Mouse (Mus musculus) kidney, postnatal 36 days (tissue): ENCODE measurements around the gene Gm10840.

Experiments
- DNase-seq, 2 experiments: peaks; one replicate each; pipeline ENCODE4 v3.0.0; 2021 to 2022; ENCODE audit warnings: mixed read lengths in 2 of 2

The Gm10840 gene

DNA sequence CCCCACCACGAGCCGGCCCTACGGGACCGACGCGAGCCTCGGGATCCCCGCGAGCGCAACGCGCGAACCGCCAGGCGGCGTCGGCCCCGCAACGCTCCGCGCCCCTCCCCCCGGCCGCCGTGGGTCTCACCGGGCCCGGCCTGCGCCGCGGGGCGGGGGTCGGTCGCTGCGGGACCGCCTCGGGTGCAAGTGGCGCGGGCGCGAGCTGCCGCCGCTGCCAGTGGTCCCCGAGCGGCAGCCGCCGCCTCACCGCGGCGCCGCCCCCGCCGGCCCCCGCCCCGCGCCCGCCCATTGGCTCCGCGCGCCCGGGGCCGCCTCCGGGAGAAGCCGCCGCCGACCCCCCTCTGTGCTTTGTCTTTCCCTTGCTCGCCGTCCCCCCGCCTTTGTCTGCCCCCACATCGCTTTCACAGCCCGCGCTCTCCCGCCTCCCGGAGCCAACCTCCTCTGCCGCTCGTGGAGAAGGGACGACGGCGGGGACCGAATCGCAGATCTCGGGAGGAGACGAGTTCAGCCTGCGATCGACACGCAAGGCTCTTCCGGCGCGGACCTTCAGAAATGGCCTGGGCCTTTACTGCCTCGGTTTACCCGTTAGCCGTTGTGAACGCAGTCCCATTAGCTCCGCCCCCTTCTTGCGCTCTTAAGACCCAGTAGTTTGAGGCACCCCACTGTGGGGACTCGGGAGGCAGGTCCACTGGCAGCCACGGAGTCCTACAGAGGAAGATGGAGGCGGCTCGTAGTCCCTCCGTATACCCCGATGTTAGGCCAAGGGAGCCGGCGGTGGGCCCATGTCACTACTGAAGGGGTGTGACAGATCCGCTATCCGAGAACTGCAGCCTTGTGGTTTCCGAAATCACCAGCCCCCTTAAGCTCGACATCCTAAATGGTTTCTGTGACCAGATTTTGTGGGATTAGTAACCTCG, 469 bp upstream of the Gm10840 start:
- DNase-seq: peak; percentile 69 to 86

DNA sequence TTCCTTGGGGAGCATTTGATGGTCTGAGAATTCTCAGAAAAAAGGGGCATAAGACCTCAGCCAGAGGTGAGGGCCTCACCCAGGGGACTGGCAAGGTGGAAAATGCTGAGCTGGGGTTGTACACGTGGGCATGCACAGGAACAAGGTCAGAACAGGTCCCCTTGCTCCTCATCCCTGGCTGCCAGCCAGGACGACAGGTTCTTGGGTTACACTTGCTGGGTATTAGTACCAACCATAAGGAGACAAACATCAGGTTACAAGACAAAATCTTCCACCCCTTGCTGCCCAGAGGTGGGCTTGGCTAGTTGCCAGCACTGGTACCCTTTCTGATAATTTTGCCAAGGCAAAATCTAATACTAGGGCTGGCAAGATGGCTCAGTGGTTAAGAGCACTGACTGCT, 1.6 kb downstream of the Gm10840 start:
- DNase-seq: peak in 1 of 2 experiments; percentile 24

DNA sequence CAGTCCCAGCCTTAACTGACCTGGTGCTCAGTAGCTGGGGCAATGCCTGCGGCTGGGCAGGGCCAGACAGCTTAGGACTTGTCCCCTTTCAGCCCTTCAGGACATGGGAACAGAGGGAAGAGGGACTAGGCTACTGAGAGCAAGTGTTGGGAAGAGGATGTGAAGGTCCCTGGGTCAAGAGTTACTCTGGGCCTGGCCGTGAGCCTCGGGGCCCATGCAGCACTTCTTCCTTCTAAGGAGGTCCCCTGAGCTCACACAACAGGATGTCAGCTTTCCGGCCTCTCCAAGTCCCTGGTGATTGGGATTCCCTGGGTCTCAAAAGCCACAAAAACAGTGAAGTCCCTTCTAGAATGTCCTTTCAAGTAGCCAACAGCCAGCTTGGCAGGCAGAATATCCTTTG, 2.9 kb downstream of the Gm10840 start:
- DNase-seq: peak; percentile 54 to 63

DNA sequence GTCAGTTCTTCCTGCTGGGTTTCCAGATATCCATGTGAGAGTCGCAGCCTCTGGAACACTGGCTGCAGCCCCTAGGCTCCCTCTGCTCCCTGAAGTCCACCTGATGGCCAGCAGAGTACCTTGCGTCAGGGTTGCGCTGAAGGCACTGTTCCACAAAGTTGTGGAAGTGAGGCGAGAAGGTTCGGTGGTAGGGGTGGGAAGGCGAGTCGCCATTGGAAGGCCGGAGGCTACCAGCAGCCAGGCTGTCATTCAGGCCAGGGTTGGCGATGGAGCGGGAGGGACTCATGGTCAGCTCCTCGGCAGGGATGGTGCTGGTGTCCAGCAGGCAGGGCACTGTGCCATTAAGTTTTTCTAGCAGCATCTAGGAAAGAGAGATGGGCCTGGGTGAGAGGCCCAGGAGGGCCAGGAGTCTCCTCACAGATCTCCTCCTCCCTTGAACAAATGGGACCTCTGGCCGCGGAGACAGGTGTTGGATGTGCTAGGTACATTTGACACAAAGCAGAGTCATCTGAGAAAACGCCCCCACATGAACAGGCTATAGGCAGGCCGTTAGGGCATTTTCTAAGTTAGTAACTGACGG, 4.0 kb downstream of the Gm10840 start:
- DNase-seq: no peak

DNA sequence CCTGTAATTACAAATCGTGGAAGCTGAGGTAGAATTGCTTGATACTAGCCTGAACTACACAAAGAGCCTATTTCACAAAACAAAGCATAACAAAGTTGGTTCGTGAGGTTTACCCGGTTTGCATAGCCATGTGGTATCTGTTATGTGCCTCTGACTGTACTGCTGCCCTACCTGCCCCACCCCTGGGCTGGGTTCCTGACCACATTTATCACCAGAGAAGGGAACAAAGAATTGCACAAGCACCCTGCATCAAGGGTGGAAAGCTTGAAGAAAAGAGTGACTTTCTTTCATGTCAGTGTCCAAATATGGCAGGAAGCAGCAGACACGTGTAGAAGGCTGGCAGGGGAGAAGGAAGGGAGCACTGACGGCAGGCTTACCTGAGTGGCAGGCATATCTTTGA, 6.8 kb downstream of the Gm10840 start:
- DNase-seq: no peak

DNA sequence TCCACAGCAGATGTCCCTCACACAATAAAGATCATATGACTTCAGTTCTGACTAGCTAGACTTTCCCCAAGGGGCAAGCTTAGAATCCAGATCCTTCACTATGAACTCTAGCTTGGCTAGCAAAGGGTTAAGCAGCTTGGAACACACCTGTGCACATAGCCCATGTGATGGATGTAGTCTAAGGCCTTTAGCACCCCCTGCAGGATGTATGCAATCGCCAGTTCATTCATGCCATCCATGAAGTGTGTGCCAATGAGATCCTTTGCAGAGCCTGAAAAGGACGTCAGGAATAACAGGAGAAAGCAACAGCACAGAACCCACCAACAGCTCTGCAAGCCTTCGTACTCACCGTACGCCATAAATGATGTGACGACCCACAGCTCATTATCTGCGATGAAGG, 10.2 kb downstream of the Gm10840 start:
- peak in 1 of 2 experiments; percentile 46 for DNase-seq

DNA sequence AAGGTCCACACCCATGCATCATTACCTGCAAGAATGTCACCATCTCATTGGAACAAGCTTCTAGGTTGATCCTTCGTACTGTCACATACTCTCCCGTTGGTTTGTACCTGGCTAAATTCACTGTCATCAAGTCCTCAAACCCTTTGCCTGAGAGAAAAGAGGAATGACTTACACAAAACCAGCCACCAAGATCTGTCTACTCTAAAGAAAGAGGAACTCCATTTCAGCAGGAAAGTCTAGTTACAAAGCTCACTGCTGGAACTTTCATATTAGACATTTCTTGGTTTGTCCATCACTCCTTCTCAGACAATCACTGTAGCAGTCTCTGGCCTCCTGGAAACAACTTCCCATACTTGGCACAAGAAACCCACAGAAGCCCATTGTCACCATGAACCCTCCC, 12.6 kb downstream of the Gm10840 start:
- DNase-seq: no peak

DNA sequence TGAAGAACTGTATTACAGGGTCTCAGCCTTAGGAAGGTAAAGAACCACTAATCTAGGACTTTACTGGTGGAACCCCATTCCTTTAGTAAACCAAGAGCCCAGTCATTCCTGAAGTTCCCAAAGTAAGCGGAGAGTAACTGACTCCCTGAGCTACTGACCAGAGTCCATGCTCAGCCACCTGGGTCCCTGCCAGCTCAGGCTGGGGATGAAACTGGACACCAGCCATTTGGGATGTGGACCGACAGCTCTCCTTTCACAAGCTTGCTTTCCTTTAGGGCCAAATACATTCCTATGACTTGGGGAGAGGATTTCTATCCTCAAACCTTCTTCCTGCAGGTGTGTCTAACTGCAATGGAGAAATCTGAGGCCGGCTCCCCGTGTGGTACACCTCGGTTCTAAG, 13.7 kb downstream of the Gm10840 start:
- peak; percentile 70 to 84 for DNase-seq

DNA sequence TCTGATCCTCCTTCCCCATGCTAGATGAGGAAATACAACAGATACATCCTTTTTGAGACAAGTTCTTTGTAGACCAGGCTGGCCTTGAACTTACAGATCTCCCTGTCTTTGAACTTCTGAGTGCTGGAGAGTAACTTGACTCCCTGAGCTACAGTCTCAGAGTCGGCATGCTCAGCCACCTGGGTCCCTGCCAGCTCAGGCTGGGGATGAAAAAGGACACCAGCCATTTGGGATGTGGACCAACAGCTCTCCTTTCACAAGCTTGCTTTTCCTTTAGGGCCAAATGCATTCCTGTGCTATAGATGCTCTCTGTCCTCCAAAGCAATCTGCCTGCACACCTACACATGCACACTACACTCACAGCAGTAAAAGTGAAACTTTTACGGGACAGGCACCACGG, 14.4 kb downstream of the Gm10840 start:
- DNase-seq: no peak

DNA sequence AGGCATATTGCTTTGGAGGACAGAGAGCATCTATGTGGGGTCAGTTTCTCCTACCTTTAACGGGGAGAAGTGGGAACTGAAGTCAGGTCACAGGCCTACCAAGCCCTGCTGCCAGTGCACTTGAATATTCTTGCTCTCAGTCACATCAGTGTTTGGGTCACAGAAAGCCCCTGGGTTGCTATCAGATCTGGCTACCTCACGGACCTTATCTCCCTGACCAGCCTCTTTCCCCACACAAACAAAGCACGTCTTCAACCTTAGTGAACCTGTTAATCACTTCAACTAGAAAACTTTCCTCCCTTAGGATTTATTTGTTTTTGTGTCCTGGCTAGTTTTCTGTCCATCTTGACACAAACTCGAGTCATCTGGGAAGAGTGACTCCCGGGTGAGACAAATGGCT, 15.7 kb downstream of the Gm10840 start:
- no peak for DNase-seq

DNA sequence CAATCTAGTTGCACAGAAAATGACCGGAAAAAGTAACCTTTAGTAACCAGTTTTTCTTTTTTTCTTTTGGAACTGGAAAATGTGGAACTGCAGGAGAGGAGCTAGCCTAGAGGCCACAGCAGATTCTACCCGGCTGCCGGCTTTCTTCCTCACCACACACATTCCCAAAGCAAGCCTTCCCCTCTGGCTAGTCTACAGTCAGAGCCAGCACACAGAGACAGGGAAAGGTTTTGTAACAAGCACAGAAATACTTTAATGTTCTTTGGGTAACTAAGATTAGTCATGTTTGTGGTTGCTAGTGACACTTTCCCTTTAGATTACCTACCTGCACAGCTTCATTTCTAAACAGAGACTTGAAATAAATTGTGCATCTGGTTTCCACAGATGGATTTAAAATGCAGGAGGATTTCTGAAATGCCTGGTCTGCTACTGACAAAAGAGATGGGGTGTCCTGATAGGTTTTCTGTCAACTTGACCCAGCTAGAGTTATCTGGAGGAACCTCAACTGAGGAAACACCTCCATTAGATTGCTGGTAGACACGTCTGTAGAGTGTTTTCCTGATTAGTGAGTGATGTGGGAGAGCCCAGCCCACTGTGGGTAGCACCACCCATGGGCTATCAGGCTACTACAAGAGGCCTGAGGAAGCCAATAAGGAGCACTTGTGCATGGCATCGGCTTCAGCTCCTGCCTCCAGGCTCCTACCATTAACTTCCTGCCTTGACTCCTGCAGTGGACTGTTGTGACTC, 17.6 kb downstream of the Gm10840 start:
- no peak for DNase-seq

DNA sequence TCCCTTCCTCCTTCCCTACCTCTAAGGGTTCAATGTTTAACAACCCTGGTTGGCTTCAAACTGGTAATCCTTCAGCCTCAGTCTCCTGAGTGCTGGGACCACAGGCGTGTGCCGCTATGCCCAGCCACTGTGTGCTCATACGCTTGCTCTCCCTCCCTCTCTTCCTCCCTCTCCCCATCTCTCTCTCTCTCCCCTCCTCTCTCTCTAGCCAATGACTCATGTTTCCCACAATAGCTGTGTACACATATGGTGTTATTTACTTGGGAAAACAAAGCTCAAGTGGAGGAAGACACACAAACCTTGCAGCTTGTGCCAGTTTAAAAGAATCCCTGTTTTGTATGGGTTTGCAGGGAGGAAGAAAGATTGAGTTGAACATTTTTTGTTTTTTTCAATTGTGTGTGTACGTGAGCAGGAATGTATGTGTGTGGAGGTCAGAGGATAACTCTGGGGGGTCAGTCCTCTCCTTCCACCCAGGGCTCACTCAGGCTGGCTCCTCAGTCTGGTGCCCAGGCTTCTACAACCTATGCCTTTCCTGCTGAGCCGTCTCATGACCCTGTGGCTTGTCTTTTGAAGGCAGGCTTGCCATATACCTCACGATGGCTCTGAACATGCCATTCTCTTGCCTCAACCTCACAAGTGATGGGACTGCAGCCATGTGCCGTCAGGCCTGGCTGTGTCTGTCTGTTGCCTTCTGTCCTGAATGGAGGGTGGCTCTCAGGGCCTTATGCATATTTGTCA, 19.2 kb downstream of the Gm10840 start:
- DNase-seq: no peak

DNA sequence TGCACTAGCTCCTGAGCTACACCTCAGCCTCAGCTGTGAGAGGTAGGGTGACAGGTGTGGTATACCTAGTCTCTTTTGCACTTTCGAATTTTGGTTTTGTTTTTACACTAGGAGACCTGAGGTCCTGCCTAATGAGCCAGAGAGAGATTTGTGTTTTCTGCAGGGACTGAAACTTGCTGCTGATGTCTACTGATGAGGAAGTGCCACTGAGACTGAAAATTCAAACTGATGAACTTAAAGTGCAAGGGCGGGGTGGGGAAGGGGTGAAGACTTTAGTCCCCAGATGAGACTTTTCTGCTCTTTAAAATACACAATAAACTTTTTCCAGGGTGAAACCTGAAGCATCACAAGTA, 19.8 kb downstream of the Gm10840 start:
- DNase-seq: no peak

DNA sequence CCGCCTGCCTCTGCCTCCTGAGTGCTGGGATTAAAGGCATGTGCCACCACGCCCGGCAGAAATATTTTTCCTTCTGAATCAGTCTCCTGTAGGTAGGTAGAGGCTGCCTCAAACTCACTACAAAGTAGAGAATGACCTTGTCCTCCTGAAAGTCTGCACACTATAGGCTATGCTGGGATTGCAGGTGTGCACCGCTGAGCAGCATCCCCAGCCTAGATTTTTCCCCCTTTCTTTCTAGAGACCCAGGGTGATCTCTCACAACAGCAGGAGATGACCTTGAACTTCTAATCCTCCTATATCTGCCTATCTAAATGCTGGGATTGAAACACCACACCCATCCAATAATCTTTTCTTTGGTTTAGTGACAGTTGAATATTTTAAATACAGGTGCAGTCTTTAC, 26.7 kb downstream of the Gm10840 start:
- DNase-seq: no peak

DNA sequence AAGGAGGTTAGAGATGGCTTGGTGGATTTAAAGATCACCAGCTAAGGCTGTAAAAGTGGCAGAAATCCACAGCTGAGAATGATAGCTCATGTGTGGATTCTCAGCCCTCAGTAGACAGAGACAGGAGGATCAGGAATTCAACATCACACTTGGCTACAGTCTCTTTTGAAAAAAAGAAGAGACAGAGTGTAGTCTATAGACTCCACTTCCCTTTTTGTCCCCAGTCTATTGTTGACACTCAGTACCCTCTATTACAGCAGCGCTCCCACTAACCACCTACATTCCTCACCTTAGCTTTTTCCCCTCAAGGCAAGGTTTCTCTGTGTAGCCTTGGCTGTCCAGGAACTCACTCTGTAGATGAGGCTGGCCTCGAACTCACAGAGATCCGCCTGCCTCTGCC, 31.1 kb downstream of the Gm10840 start:
- DNase-seq: no peak

DNA sequence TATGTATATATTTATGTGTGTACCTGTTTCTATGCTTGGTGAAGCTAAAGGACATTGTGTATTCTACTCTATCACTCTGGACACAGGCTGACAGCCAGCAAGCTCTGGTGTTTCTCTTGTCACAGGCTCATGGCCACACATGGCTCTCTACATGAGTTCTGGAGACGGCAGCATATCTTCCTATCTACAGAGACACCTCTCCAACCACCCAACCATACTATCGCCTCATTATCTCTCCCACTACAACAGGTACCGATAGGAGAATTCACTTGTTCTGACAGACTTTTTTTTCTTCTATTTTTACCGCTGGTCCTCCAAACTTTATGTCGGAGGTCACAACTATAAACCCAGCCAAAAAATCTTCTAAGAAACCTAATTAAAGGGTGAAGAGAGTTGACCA, 31.6 kb downstream of the Gm10840 start:
- DNase-seq: no peak

DNA sequence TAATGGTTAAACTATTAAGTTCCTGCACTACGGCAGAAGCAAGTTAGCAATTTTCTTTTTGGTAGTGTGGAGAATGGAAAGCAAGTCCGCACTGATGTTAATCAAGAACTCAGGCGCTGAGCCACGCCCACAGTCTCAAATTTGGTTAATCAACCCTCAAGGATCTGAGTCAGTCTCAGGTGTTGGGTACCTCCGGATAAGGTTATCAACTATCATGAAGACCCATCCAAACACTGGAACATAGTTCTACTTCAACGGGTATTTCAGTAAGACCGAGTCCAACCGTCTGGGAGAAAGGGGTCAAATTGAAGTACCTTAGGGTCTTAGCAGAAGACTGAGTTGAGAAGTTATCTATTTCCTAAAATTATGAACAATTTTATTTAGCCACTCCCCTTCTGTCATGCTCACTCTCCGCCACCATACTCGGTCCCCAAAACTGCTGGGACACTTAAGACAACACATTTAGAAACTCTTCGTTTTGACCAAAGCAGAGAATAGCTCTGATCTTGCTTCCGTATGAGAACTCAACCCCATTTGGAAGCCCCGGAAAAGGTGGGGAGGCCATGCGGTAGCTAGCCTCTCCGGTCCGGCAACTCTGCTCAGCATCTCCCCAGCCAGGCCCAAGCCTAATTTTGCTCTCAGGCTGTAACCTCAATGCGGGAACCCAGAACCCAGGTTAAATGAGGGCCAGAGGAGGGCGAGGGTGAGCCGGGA, 32.2 kb downstream of the Gm10840 start:
- peak; percentile 34 to 53 for DNase-seq

DNA sequence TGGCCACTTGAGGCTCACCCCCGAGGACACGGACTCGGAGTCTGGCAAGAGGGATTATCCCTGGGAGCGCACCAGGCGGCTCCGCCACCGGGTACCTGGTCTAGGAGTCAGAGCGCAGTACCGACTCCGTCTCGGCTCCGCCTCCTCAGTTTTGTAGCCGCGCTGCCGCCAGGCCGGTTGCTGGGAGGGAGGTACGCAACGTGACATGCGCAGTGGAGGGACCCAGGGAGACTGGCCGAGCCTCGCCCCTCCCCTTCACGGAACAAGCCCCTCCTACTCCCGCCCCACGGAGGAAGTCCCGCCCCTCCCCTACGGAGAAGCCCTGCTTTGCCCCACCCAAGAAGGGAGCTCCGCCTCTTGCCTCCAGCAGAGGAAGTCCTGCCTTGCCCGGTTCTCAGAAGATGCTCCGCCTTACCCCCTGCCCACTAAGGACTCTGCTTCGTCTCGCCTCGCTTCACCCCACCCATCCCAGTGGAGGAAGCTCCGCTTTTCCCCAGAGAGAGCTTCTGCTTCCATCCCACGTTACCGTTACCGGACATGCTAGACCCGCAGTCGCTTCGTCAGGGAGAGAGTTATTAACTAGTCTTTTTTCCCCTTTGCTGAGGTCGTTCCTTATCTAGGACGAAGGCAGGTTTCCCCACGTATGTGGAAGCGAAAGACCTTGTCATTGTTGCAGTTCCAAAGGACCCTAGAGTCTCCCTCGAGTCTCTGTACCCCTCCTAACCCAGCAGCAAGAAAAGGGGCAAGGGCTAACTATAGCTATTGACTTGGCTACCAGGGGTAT, 32.9 kb downstream of the Gm10840 start:
- DNase-seq: peak; percentile 97 to 98

DNA sequence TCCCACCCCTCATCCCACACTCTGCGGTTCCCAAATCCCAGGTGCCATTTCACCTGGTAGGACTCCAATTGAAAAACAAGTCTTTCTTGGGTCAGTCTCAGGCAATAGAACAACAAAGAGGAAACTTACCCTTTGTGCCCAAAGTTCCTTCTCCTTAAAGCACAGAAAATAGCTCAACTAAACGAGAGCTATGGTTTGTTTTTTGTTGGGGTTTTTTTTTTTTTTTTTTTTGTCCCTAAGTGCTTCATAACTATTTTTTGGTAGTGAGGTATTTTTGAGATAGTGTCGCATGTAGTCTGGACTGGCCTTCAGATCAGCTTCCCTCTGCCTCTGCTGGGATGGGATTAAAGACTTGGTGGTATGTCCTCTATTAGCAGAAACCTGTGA, 33.5 kb downstream of the Gm10840 start:
- DNase-seq: no peak

DNA sequence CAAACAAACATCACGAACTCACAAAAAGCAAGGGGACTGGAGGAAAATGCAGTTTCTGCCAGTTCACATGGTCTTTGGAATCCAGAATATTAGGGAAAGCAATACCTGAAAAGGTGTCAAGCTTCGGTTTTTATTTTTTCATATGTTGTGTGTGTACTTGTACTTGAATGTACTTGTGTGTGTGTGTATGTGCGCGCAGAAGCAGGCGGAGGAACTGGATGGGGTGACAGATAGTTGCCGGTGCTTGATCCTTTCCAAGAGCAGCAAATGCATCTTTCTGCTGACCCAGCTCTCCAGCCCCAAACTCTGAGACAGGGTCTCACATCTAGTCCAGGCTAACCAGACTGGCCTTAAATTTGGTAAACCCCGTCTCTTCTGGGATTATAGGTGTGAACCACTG, 34.2 kb downstream of the Gm10840 start:
- no peak for DNase-seq

DNA sequence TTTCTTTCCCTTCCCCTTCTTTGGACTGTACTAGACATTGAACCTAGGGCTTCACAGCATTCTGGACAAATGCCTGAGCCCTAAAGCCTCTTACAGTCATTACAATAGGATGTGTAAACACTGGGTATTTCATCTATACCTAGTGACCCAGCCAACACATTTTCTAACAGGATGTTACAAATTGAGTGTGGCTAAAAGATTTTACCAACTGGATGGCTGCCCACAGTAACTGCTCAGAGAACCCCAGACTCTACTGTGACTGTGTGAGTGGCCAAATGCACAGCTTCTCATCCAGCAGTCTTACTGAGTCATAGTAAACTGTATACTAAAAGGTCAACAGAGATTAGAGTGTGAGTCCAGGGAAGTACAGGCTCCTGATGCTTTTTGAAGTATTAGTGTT, 34.7 kb downstream of the Gm10840 start:
- no peak for DNase-seq

DNA sequence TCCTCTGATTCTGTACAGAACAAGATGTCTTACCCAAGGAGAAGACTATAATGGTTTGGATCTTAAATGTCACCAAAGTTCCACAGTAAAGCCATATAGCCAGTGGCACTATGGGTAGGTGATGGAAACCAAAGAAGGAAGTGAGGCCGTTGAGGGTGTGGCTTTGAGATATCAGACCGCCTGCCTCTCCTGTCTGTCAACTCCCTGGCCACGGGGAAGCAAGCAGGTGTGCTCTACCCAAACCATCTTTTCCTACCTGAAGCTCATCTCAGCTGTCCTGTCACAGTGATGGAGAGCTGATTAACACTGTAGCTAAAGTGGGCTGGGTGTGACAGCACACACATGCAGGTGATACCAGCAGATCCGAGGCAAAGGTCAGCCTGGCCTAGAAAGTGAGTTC, 37.6 kb downstream of the Gm10840 start:
- no peak for DNase-seq
